Mouse (Mus musculus): ENCODE results near the gene Aqp7. TPM values are rescaled to one million over a fixed set of nuclear protein-coding genes. Genes with fewer than 3 reads are reported as not detected.
"Not testable (repeated sequence)": the region's sequence is repeated elsewhere in the genome, so short reads cannot be mapped to it uniquely, and the experiment has no call there.

Gene Aqp7
- polyA plus RNA-seq, 1 experiment from 2014 or later: 4.4 TPM

- Histone ChIP-seq H3K4me2 (ENCODE audit: low read length) (no peak overlapping the region), H3K9me3 (replicated peaks; ENCODE audit: low read length) (no peaks in the 10 kb centered on the region), H3K27ac (no peak overlapping the region), H3K27me3 (ENCODE audit: insufficient read depth, low read length) (no peaks in the 10 kb centered on the region), H3K9ac (ENCODE audit: low read depth, low read length) (no peak overlapping the region), H3K4me1 (replicated peaks; ENCODE audit: insufficient read depth, low read length) (peaks cover 4% of the 10 kb centered on the region; the same call in 1 of the 2 replicates), H3K36me3 (ENCODE audit: insufficient read depth, low read length) (no peaks in the 10 kb centered on the region), H3K4me3 (replicated peaks; ENCODE audit: low read depth, low read length) (no peak overlapping the region)
- DNase-seq (ENCODE audit: low spot score) (no peak), ATAC-seq (replicated peaks; ENCODE audit: low FRiP score, low read depth) (no peak)
- TF ChIP-seq CTCF (IDR thresholded peaks at IDR 0.05; ENCODE audit: low read depth): no peak
- 20% methylated on average over 3 of the region's 3 CpGs for WGBS
Observed at GRCm38 (mm10) chr4:41091391-41091790, 43.5 kb upstream of the Aqp7 start.

DNA sequence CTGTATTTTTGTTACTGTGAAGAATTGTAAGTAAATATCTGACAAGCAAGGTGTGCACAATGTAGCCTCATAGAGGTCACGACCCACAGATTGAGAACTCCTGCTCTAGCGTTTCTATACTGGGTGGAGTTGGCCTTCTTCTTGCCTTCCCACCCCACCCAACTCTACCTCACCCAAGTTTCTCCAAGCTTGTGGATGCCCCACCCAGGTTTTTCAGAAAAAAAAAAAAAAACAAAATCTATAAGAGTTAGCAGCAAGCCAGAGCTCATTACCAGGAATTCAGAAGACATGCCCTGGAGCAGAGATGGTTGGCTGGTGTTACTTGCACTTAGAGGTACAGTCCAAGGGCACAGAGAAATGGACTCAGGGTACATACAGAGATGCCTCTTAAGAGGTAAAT, 41.8 kb upstream of the Aqp7 start:
- 65% methylated on average over 2 of the region's 2 CpGs for WGBS
- DNase-seq (ENCODE audit: low spot score) (no peak), ATAC-seq (replicated peaks; ENCODE audit: low FRiP score, low read depth) (no peak)
- no peak for TF ChIP-seq CTCF (IDR thresholded peaks at IDR 0.05; ENCODE audit: low read depth)
- Histone ChIP-seq H3K4me3 (replicated peaks; ENCODE audit: low read depth, low read length) (no peak overlapping the region), H3K27ac (no peak overlapping the region), H3K36me3 (ENCODE audit: insufficient read depth, low read length) (no peaks in the 10 kb centered on the region), H3K27me3 (ENCODE audit: insufficient read depth, low read length) (no peaks in the 10 kb centered on the region), H3K4me2 (ENCODE audit: low read length) (no peak overlapping the region), H3K9ac (ENCODE audit: low read depth, low read length) (no peak overlapping the region), H3K4me1 (replicated peaks; ENCODE audit: insufficient read depth, low read length) (peaks cover 4% of the 10 kb centered on the region; the same call in 1 of the 2 replicates), H3K9me3 (replicated peaks; ENCODE audit: low read length) (no peaks in the 10 kb centered on the region)

DNA sequence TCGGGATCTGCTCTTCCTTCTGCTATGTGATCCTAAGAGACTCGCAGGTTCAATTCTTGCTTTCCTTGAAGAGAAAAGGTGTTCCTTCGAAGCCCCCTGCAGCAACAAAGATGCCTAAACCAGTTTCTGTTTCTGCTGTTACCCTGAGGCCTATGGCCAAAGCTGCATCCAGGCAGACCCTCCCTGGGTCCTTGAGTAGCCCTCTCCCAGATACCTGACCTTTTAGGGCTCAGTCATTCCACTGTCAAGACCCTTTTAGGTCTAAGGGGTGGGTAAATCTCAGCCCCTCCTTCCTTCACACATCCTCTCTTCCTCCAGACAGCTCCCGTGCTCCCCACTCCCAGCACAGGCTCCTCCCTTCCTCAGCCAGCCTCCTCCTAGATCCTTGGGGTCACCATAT, 41.2 kb upstream of the Aqp7 start:
- no peak for ATAC-seq (replicated peaks; ENCODE audit: low FRiP score, low read depth)
- no peaks in the 10 kb centered on the region for H3K9me3 ChIP-seq (replicated peaks; ENCODE audit: low read length)
- no peaks in the 10 kb centered on the region for H3K36me3 ChIP-seq (ENCODE audit: insufficient read depth, low read length)
- H3K27ac ChIP-seq: no peak overlapping the region
- TF ChIP-seq CTCF (IDR thresholded peaks at IDR 0.05; ENCODE audit: low read depth): no peak
- H3K9ac ChIP-seq (ENCODE audit: low read depth, low read length): no peak overlapping the region
- peaks cover 4% of the 10 kb centered on the region; the same call in 1 of the 2 replicates for H3K4me1 ChIP-seq (replicated peaks; ENCODE audit: insufficient read depth, low read length)
- 80% methylated on average over 4 of the region's 4 CpGs for WGBS
- H3K27me3 ChIP-seq (ENCODE audit: insufficient read depth, low read length): no peaks in the 10 kb centered on the region
- no peak overlapping the region for H3K4me3 ChIP-seq (replicated peaks; ENCODE audit: low read depth, low read length)
- H3K4me2 ChIP-seq (ENCODE audit: low read length): no peak overlapping the region
- DNase-seq (ENCODE audit: low spot score): no peak

DNA sequence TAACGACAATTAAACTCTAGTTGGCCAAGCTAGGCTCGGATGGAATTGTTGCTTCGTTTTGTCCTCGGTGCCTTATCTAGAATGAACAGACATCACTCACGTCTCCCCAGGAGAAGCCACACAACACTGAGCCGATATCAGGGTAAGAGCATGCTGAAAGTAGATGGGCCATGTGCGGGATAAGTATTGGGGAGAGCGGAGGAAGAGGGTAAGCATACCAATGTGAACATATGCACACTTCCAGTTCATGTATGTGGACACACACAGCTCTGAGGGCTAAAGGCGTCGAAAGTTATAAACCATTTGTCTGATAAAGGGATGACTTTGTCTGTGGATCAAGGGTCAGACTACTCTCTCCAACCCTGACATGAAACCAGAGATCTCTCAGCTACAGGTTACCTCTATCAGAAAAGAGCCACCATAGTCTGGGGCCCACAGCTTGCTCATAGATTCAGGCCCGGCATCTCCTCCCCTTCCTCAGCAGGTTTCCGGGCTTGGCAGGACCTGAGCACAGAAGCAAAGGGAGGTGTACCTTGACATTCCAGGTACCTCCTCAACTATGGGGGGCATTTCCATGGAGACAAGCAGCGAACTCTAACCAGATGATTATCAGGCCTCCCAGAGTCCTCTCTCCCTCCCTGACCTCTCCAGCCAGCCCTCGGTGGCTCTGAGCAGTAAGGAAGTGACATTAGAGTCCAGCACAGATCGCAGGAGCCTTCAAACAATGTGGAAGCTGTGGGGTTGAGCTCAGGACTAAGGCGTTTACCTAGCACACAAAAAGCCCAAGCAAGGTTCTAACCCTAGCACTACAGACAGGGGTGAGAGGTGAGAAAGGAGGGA, 39.7 kb upstream of the Aqp7 start:
- DNase-seq (ENCODE audit: low spot score): no peak
- WGBS: 75% methylated on average over 16 of the region's 16 CpGs
- ATAC-seq (replicated peaks; ENCODE audit: low FRiP score, low read depth): peak; percentile 70

GRCm38 (mm10) chr4:41086947-41087346, 39.0 kb upstream of the Aqp7 start:
- Histone ChIP-seq H3K4me1 (replicated peaks; ENCODE audit: insufficient read depth, low read length) (peaks cover 4% of the 10 kb centered on the region; the same call in 1 of the 2 replicates), H3K27me3 (ENCODE audit: insufficient read depth, low read length) (no peaks in the 10 kb centered on the region), H3K9me3 (replicated peaks; ENCODE audit: low read length) (no peaks in the 10 kb centered on the region), H3K4me2 (ENCODE audit: low read length) (no peak overlapping the region), H3K36me3 (ENCODE audit: insufficient read depth, low read length) (no peaks in the 10 kb centered on the region), H3K4me3 (replicated peaks; ENCODE audit: low read depth, low read length) (no peak overlapping the region), H3K9ac (ENCODE audit: low read depth, low read length) (no peak overlapping the region), H3K27ac (peak overlapping the region; percentile 47; the same call in 1 of the 2 replicates)
- 61% methylated on average over 9 of the region's 9 CpGs for WGBS
- no peak for DNase-seq (ENCODE audit: low spot score)
- TF ChIP-seq CTCF (IDR thresholded peaks at IDR 0.05; ENCODE audit: low read depth): no peak
- no peak for ATAC-seq (replicated peaks; ENCODE audit: low FRiP score, low read depth)

More for the DNA sequence above, 39.7 kb upstream of the Aqp7 start:
- no peaks in the 10 kb centered on the region for H3K9me3 ChIP-seq (replicated peaks; ENCODE audit: low read length)
- peak overlapping the region; percentile 47; the same call in 1 of the 2 replicates for H3K27ac ChIP-seq
- no peak overlapping the region for H3K9ac ChIP-seq (ENCODE audit: low read depth, low read length)
- H3K4me3 ChIP-seq (replicated peaks; ENCODE audit: low read depth, low read length): no peak overlapping the region
- H3K27me3 ChIP-seq (ENCODE audit: insufficient read depth, low read length): no peaks in the 10 kb centered on the region
- no peak for TF ChIP-seq CTCF (IDR thresholded peaks at IDR 0.05; ENCODE audit: low read depth)
- no peaks in the 10 kb centered on the region for H3K36me3 ChIP-seq (ENCODE audit: insufficient read depth, low read length)
- peaks cover 4% of the 10 kb centered on the region; the same call in 1 of the 2 replicates for H3K4me1 ChIP-seq (replicated peaks; ENCODE audit: insufficient read depth, low read length)
- H3K4me2 ChIP-seq (ENCODE audit: low read length): no peak overlapping the region

DNA sequence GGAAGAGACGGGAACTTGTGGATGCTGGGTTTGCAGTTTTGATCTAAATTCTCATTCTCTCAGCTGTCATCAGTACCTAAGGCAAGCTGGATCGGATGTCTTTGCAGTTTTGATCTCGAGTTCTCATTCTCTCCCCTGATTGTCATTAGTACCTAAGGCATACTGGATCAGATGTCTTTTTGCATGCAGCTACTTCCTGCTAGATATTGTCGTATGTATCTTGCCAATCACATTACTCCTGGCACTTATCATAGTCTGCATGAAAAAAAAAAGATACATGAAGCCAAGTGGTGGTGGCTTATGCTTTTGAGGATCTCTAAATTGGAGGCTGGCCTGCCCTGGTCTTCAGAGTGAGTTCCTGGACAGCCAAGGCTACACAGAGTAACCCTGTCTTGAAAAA, 36.9 kb upstream of the Aqp7 start:
- no peak for ATAC-seq (replicated peaks; ENCODE audit: low FRiP score, low read depth)
- Histone ChIP-seq H3K4me1 (replicated peaks; ENCODE audit: insufficient read depth, low read length) (no peaks in the 10 kb centered on the region), H3K4me3 (replicated peaks; ENCODE audit: low read depth, low read length) (no peak overlapping the region), H3K9me3 (replicated peaks; ENCODE audit: low read length) (no peaks in the 10 kb centered on the region), H3K9ac (ENCODE audit: low read depth, low read length) (no peak overlapping the region), H3K27me3 (ENCODE audit: insufficient read depth, low read length) (no peaks in the 10 kb centered on the region), H3K36me3 (ENCODE audit: insufficient read depth, low read length) (no peaks in the 10 kb centered on the region), H3K27ac (no peak overlapping the region), H3K4me2 (ENCODE audit: low read length) (no peak overlapping the region)
- WGBS: 71% methylated on average over 4 of the region's 4 CpGs
- DNase-seq (ENCODE audit: low spot score): no peak
- TF ChIP-seq CTCF (IDR thresholded peaks at IDR 0.05; ENCODE audit: low read depth): no peak

DNA sequence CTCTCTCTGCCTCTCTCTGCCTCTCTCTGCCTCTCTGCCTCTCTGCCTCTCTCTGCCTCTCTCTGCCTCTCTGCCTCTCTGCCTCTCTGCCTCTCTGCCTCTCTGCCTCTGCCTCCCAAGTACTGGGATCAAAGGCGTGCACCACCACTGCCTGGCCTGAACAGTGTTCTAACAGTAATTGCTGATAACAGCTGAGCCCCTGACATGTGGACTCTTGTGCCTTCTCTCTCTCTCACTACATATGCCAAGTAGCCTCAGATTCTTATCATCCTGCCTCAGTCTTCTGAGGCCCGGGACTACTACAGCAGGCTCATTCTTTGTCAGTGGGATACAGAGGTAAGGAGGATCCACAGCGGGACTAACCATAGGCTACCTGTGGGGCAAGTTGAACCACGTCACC, 34.9 kb upstream of the Aqp7 start:
- 66% methylated on average over 4 of the region's 4 CpGs for WGBS

More for the DNA sequence above, 34.9 kb upstream of the Aqp7 start:
- not testable (repeated sequence) for H3K4me3 ChIP-seq (replicated peaks; ENCODE audit: low read depth, low read length); H3K4me2 ChIP-seq (ENCODE audit: low read length); ATAC-seq (replicated peaks; ENCODE audit: low FRiP score, low read depth); H3K36me3 ChIP-seq (ENCODE audit: insufficient read depth, low read length); H3K27me3 ChIP-seq (ENCODE audit: insufficient read depth, low read length); H3K9ac ChIP-seq (ENCODE audit: low read depth, low read length); DNase-seq (ENCODE audit: low spot score); H3K9me3 ChIP-seq (replicated peaks; ENCODE audit: low read length); H3K4me1 ChIP-seq (replicated peaks; ENCODE audit: insufficient read depth, low read length); H3K27ac ChIP-seq

All from kidney, postnatal 0 days (tissue).